Mouse (Mus musculus): ENCODE data around the gene Krt2.

The Krt2 gene

DNA sequence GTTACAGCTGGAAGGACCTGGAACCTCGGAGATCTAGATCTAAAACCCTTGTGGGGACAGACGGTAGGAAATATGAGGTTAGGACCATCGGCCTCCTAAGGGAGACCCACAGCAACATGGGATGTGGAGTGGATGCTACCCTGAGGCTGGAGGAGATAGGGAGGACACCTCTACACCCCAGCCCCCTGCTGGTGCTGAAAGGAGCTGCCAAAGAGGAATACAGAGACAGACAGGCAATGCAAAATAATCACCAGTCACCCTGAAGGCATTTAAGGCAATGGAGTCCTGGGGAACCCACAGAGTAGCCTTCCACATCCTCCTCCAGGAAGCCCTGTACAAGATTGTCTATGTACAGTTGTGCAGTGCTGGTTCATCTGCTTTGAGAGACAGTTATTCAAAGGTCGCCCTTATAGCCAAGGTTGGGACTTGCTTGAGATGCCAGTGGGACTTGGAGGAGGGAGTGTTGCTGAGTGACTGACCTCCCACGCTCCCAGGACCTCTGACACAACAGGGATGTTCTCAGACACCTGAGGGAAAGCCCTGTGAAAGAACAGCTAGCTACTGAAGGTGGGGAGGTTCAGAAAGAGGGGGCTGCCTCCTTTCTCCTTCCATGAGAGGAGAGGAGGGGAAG, 45.8 kb downstream of the Krt2 start:
- peak; percentile 34 for DNase-seq (ENCODE audit: low read depth, low spot score)

DNA sequence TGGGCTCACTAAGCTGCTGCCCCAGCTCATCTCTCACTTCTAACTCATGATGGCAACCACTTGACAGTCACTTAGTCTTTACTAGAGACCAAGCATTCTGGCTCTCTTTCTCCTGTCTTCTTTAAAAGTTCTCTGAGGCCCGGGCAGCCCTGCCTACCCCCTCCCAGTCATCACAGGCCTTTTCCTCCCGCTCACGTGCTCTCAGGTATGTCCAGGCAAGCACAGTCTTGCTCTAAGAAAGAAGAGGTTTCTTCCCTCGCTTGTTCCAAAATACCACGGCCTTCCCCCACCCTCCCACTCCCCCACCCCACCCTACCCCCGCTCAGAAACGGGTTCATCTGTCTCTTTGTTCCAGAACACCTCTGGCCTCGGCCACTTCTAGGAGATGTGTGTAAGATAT, 47.7 kb downstream of the Krt2 start:
- DNase-seq (ENCODE audit: low read depth, low spot score), result no peak
